Mouse (Mus musculus) kidney, adult 9 months (tissue): ENCODE results near the gene Ttc39b.
A peak's percentile ranks its signal among the peaks of the same experiment; 100 is the strongest.

Experiments
- DNase-seq: peaks from one replicate; pipeline ENCODE4 v3.0.0; 2022

Ttc39b gene

GRCm38 (mm10) chr4:83323910-83324684 is at the start of gene Ttc39b:
TSS of gene Ttc39b (minus strand) at chr4:83324255.
- DNase-seq, result peak; percentile 99

- DNase-seq, result no peak
Measured at GRCm38 (mm10) chr4:83373381-83373780, 49.3 kb upstream of the Ttc39b start.

GRCm38 (mm10) chr4:83357738-83358137 is 33.7 kb upstream of the Ttc39b start:
- DNase-seq, result no peak

DNA sequence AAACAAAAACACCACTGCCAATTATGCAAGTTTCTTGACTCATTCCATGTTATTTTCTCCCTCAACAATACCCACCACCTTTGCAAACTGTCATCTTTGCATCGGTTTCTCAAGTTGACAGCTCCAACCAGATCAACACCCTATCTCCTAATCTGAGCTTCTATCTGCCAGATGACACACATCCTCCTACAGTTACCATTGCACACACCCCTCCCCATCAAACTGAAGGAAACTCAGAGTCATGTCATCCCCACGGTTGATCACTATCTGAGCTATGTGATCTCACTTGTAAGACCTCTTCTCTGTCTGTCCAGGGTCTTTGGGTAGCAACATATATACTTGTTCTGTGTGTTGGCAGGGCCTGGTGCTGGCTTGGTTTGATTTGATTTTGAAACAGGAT is 30.7 kb upstream of the Ttc39b start:
- no peak for DNase-seq

DNA sequence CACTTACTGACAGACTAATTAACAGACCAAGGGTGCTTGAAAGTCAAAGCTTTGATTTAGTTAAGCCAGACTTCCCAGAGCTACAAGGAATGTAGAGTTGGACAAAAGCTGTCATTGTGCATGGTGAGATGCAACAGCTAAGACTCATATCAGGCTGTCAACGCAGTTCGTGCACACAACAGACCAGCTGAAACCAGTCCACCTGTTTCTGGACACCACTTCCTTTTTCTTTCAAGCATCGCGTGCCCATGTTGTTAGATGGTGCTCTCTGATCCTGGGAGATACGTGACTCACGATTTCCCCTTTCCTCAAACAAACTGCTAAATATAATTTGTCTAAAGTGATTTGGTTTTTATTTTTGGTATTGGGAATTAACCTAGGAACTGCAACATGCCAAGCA is 29.9 kb upstream of the Ttc39b start:
- no peak for DNase-seq

DNA sequence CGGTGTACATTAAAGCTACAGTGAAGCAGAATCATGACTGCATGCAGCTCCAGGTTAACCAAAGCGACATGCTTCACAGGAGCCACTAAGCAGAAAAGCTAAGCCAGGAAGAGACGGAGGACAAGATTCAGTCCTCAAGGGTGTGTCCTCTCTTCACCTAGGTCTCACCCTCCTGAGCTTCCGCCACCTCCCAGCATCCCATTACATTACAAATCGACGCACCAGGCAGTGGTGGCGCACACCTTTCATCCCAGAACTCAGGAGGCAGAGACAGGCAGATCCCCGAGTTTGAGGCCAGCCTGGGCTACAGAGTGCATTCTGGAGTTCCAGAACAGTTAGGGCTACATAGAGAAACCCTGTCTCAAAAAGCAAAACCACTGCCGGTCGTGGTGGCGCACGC is 29.2 kb upstream of the Ttc39b start:
- DNase-seq, result no peak

- DNase-seq, result peak; percentile 64
Measured at GRCm38 (mm10) chr4:83350719-83351118, 26.7 kb upstream of the Ttc39b start.

GRCm38 (mm10) chr4:83348970-83349369 is 24.9 kb upstream of the Ttc39b start:
- DNase-seq, result no peak

- DNase-seq, result peak; percentile 22
Measured at GRCm38 (mm10) chr4:83343895-83344294, 19.8 kb upstream of the Ttc39b start.

DNA sequence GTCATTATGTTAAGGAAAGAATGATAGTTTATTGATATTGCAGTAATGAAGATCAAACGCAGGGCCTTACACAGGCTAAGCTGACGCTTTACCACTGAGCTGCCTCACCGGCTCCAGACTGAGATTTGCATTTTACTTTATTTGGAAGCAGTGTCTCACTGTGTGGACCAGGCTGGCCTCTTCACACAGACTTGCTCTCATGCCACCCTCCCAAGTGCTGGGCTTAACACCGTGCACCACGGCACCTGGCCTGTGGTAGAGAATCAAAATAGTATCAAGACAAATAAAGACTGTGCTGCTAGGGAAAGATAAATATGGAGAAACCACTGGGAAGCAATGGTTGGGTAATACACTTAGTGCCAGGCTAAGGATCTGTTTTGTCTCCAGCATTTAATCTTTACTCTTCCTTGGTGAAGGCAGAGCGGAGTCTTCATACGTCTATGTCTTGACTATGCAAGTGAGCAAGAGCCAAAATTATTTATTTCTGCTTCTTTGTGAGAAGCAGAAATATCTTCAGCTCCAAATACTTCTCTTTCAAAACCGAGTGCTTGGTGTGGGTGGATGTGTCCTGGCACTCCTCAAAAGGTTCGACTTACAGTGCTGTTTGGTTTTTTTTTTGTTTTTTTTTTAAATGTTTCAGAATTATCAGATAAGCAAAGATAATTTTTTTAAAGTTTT is 19.2 kb upstream of the Ttc39b start:
- no peak for DNase-seq

GRCm38 (mm10) chr4:83342268-83342970 is 18.4 kb upstream of the Ttc39b start:
- DNase-seq, result no peak

- DNase-seq, result no peak
Measured at GRCm38 (mm10) chr4:83339393-83339792, 15.3 kb upstream of the Ttc39b start.

GRCm38 (mm10) chr4:83337717-83338116 is 13.7 kb upstream of the Ttc39b start:
- DNase-seq, result no peak

DNA sequence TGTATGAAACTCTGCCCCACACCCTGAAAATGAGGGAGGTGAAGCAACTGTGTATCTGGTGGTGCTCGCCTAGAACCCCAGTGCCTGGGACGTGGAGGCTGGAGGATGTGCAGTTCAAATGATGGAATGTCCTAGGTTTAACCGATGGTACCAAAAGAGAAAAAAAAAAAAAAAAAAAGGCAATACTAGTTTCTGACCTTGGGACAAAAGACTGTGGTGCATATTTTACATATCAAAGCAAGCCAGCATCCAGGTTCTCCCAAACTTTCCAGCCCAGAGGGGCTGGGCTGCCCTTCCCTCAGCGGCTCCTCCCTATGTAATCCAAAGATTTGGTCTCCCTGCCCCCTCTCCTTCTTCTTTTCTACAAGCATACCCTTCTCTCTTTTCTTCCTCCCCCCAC is 6.3 kb upstream of the Ttc39b start:
- no peak for DNase-seq

- no peak for DNase-seq
Measured at GRCm38 (mm10) chr4:83329615-83330014, 5.6 kb upstream of the Ttc39b start.

DNA sequence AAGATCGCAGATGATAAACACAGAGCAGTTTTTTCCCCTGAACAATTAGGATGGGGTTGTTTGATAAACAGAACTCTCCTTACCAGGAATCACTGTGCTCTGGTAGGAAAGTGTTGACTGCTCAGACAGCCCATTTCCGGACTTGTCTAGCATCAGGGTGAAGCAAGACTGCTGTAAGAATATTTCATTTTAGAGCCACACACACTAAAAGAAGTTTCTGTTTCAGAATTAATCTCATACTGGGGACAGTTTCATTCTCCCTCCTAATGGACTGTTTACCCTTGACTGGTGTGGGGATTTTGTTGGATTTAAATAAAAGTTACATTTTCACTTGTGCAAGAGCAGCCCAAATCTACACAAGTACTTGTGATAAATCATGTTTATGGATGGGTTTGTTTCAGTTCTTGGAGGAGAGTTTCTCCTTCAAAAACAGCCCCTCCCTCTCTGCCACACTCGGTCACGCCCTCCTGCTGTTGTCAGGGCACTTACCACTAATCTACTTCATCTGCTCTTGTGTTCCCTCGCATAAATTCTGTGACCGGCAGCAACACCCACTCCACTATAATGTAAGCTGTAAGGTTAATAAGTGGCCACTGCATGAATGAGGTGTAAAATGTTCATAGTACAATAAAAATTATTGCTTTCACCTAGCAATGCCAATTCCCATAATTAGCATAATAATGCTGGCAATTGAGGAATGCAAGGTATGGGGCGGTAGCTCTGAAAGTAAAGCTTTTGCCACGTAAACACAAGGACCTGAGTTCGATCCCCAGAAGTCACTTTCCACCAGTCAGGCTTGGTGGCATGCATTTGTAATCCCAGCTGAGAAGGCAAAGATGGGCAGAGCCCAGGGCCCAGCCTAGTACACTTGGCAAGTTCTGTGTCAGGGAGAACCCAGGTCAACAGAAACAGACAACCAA is 4.2 kb upstream of the Ttc39b start:
- peak; percentile 41 for DNase-seq

DNA sequence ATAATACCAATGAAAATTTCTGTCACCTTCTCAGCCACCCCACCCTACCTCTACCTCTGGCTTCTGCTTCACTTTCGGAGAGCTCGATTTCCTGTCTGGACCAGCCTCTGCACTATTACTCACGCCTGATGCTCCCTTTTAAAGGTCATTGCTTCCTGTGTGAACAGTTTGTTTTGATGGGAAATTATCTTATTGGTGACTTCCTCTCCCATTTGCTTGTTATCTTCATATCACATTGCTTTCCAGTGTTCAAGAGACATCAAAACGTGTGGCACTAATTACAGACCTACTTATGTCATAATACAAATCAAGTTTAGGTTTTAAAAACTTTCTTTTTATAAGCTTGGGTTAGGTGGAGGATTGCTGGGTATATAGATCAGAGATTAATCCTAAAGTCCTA is 3.5 kb upstream of the Ttc39b start:
- DNase-seq, result no peak

DNA sequence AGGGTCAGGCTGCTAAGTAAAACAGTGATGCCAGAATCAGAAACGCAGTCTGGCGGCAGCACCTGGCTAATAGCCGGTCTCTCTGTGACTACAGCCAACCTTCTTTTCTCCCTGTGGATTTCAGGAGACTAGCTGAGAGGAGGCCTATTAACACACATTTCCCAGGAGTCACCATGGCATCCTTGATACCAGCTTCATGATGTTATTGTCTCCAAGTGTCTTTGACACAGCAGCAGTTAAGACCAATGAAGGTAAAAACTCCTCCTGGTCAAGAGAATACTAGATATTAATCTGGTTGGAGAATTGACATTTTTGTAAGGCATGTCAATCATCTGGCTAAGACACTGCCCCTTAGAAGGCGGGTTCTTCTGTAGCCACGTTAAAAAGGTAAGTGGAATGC is 1.3 kb upstream of the Ttc39b start:
- no peak for DNase-seq

GRCm38 (mm10) chr4:83323201-83323903 is 703 bp downstream of the Ttc39b start:
- peak; percentile 81 for DNase-seq

DNA sequence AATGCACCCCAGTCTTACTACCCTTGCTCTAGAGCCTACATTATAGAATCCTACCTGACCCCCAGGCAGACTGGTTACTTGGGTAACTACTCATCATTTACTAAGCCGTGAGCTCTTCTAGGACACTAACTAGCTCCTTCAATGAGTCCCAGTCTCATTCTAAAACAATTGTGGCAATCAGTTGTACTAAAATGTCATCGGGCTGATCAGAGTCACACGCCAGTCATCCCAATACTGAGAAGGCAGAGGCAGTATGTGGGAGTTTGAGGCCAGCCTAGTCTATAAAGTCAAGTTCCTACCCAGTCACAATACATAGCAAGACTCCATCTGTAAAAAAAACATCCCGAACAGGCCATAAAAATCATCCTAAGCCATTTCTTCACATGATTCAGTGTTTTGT is 4.3 kb downstream of the Ttc39b start:
- DNase-seq, result no peak

DNA sequence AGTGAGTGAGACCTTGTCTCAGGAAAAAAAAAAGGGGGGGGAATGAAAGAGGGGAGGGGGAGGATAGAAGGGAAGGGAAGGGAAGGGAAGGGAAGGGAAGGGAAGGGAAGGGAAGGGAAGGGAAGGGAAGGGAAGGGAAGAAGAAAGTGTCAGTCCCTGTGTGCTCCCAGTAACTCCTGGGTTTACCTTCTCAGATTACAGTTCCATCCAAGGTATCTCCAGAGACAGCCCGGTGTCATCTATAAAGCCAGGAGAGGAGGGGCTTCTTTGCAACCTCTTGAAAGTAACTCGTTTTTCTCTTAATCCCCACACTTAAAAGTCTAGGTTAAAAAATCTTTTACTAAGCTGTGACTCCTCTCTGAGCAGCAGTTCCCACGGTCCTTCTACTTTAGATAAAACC is 5.3 kb downstream of the Ttc39b start:
- DNase-seq, result no peak

DNA sequence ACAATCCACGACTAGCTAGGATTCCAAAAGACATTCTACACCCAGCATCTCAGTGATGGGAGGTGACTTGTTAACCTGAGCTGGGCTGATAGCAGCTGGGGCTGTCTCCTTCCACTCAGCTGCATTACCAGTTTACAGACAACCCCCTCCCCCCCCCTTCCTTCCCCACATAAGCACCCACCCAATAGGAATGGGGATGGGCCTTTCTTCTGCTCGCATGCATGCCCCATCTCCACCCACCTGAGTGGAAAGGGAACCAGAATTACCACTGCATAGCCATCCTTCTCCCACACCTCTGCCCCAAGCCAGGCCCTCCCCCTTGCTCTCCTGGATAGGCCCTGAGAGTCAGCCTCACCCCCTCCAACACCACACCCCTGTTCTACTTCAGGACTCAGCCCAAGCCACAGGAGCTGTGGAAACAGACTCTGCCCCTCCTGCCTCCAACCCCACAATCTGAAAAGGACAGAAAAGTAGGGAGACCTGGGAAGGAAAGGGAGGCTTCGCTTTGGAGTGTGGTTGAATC is 6.2 kb downstream of the Ttc39b start:
- DNase-seq, result no peak
